Mouse (Mus musculus) stomach, embryonic 16.5 days (tissue): ENCODE data around the gene Ing3. TPM values are rescaled to one million over a fixed set of nuclear protein-coding genes. Genes with fewer than 3 reads are reported as not detected.

ENCODE experiments used
- ATAC-seq: fragments of 200-750 bp; cut with Nextera tagmentation; 2 replicates; pipeline ENCODE4 v1.8.0; 2017; ENCODE audit warnings: moderate number of reproducible peaks, moderate TSS enrichment; ENCODE audit not compliant: insufficient read depth, low FRiP score
- H3K27ac ChIP-seq: fragments of 300-500 bp; sonication (generic); 2 replicates; pipeline ENCODE4 v1.5.1; 2014; ENCODE audit warnings: low read length
- H3K27me3 ChIP-seq: fragments of 300-500 bp; sonication (generic); 2 replicates; pipeline ENCODE4 v1.6.1; 2014; ENCODE audit warnings: low read length, control low read depth, mixed read lengths; ENCODE audit not compliant: control insufficient read depth, insufficient read depth
- H3K36me3 ChIP-seq: fragments of 300-500 bp; sonication (generic); 2 replicates; pipeline ENCODE4 v1.6.1; 2014; ENCODE audit warnings: low read length; ENCODE audit not compliant: control insufficient read depth, insufficient read depth
- H3K4me1 ChIP-seq: fragments of 300-500 bp; sonication (generic); 2 replicates; pipeline ENCODE4 v1.6.1; 2014; ENCODE audit warnings: low read length, control low read depth, mixed read lengths; ENCODE audit not compliant: control insufficient read depth, insufficient read depth
- H3K4me2 ChIP-seq: fragments of 300-500 bp; sonication (generic); 2 replicates; pipeline ENCODE4 v1.6.1; 2014; ENCODE audit warnings: low read depth, low read length, mixed read lengths
- H3K4me3 ChIP-seq: fragments of 300-500 bp; sonication (generic); replicated peaks from 2 replicates; pipeline ENCODE4 v1.5.1; 2014; ENCODE audit warnings: mild to moderate bottlenecking, low read length
- H3K9ac ChIP-seq: fragments of 300-500 bp; sonication (generic); 2 replicates; pipeline ENCODE4 v1.6.1; 2014; ENCODE audit warnings: low read length
- H3K9me3 ChIP-seq: fragments of 300-500 bp; sonication (generic); replicated peaks from 2 replicates; pipeline ENCODE4 v1.6.1; 2016; ENCODE audit warnings: low read length, control low read depth; ENCODE audit not compliant: control insufficient read depth
- WGBS: fragments of 180-500 bp; shearing (Covaris S2); extraction: QIAGEN DNeasy Blood & Tissue Kit; methylation state at CpG from one replicate; pipeline ENCODE4 v1.1.7; 2014; 5-methylcytosine and 5-hydroxymethylcytosine counted together
- polyA plus RNA-seq: library from polyadenylated mRNA; unstranded; fragments of >200 nt; fragmentation: Nextera tagmentation; extraction: Ambion mirVana; gene quantifications from 2 replicates; pipeline ENCODE4 v1.2.1, GENCODE M21; 2015

Ing3 gene
- polyA plus RNA-seq, 1 experiment from 2014 or later, result 37.5 TPM

DNA sequence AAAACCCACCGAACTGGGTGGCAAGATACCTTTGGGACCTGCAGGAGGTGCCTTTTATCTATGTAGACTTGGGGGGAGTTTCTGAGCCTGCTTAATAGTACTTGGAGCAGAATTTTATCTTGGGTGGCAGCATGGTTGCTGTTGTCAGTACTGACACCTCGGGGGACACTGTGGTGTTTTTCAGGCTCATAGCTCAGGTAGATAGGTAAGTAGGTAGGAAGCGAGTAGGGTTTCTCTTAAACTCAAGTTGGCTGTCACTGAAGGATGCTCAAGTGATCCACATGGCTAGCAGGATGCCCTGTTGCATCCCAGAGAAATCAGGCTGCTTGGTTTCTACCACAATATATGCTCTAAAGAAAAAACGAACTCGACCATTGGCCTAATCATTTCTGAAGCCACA lies 38.9 kb downstream of the Ing3 start:
- Histone ChIP-seq H3K27ac (peak overlapping the region; percentile 56), H3K27me3 (no peaks in the 10 kb centered on the region), H3K9ac (peak overlapping the region; percentile 60), H3K4me1 (no peaks in the 10 kb centered on the region), H3K36me3 (no peaks in the 10 kb centered on the region), H3K4me2 (peak overlapping the region; percentile 92), H3K4me3 (peak overlapping the region; percentile 39), H3K9me3 (no peaks in the 10 kb centered on the region)
- WGBS, result 77% methylated on average over 5 of the region's 5 CpGs
- ATAC-seq, result no peak

DNA sequence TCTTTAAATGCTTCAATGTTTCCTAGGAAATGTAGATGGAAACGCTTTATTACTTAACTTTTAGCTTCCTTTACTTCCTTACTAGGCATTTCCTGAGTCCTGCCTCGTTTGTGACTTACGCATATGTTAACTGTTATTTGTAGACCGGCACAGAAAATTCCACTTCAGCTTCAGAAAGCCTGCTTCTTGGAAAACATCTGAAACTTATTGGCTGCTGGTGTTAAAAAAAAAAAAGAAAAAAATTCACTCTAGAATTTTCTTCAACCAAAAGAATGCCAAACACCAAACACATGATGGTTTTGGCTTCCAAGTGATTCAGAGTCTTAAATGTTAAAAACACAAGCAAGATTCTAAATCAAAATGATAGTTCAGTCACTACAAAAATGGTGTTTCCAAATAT lies 39.7 kb downstream of the Ing3 start:
- Histone ChIP-seq H3K9me3 (no peaks in the 10 kb centered on the region), H3K36me3 (no peaks in the 10 kb centered on the region), H3K4me1 (no peaks in the 10 kb centered on the region), H3K4me3 (peak overlapping the region; percentile 39), H3K27me3 (no peaks in the 10 kb centered on the region), H3K27ac (no peak overlapping the region), H3K9ac (no peak overlapping the region), H3K4me2 (peak overlapping the region; percentile 92)
- ATAC-seq, result no peak
- WGBS, result 63% methylated on average over 4 of the region's 4 CpGs

DNA sequence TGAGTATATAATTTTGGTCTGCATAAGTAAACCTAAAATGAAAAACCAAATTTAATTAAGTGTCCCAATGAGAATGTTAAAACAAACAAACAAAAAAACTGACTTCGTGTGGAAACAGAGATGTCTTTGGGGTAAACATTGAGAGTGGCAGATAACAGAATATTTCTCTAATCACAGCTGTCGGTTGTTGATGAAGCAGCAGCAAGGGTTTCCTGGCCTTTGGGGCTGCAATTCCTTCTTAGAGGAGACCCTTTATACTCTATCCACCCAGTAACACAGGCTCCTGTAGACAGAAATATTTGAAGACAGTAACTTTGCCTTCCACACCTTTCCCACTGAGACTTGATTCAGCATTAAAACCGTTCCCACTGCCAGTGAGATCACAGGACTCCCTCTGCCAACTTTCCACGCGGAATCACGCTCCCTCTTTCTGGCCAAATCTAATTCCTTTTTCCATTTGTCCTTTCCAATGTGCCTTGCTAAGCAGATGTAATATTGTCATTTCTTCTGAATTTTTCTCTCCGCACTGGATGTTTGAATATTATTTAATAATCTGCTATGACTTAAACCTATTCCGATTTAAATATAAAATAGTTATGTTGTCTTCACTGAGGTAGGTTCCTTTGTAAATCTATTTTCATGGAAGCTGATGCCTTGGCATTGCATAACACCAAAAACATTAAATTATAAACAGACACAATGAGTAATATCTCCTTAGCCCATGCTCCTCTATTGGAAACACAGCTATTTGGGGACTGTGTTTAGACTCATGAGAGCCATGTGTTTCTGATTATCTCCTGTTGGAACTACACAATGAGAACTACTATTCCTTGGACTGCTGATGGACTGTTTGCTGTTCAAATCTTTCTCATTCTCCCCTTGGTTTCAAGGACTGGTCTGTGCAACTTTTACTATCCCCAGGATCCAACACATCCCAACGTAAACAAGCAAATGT lies 41.1 kb downstream of the Ing3 start:
- Histone ChIP-seq H3K9me3 (no peaks in the 10 kb centered on the region), H3K9ac (peak overlapping the region; percentile 41), H3K4me2 (peak overlapping the region; percentile 43), H3K27me3 (no peaks in the 10 kb centered on the region), H3K27ac (peak overlapping the region; percentile 75), H3K4me1 (no peaks in the 10 kb centered on the region), H3K4me3 (peak overlapping the region; percentile 22), H3K36me3 (no peaks in the 10 kb centered on the region)
- WGBS, result 52% methylated on average over 9 of the region's 9 CpGs
- ATAC-seq, result no peak

DNA sequence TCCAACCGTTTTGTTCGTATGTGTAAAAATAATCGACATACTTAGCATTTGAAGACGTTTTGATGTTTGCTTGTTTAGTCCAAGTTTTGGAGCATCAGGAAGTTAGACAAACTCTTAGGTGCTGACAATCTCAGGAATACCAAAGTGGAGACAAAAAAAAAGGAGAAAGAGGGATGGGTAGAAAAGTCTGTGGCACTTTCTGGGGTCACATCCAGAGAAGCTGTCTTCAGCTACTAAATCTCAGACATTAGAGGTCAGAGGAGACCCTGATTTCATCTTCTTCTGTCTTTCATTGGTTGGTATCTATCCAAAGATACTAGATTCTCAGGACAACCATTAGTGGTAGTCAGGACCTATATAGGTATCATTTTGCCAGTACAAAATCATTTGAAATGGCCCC lies 41.8 kb downstream of the Ing3 start:
- Histone ChIP-seq H3K4me3 (0 out of 2 replicates have a peak overlapping the region, but pooled peaks have one; percentile 11), H3K36me3 (no peaks in the 10 kb centered on the region), H3K9ac (no peak overlapping the region), H3K27me3 (no peaks in the 10 kb centered on the region), H3K4me2 (peak overlapping the region; percentile 43), H3K4me1 (no peaks in the 10 kb centered on the region), H3K9me3 (no peaks in the 10 kb centered on the region), H3K27ac (peak overlapping the region; percentile 62; the same call in 1 of the 2 replicates)
- WGBS, result 55% methylated on average over 4 of the region's 4 CpGs
- no peak for ATAC-seq

DNA sequence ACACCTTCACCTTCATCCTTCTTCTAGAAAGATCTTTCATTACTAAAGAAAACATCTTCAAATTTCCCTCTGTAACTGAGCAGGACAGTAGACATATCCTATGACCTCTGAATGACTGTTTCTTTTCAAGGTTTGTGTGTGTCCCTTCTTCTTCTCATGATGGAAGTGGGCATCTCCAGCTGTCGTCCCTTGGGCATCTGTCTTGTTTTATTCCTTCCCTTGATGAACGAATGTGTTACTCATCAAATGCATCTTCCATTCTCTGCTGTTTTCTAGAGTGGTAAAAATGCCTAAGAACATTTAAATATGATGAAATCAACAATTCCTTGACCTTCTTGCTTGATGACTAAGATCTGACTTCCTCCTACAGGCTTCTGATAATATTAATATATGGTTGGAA lies 43.7 kb downstream of the Ing3 start:
- no peaks in the 10 kb centered on the region for H3K27me3 ChIP-seq
- no peak overlapping the region for H3K9ac ChIP-seq
- H3K36me3 ChIP-seq, result no peaks in the 10 kb centered on the region
- ATAC-seq, result no peak
- H3K4me2 ChIP-seq, result no peak overlapping the region
- H3K4me1 ChIP-seq, result peaks cover 3% of the 10 kb centered on the region; the same call in 1 of the 2 replicates
- H3K9me3 ChIP-seq, result no peaks in the 10 kb centered on the region
- H3K27ac ChIP-seq, result no peak overlapping the region
- WGBS, result 86% methylated on average over 2 of the region's 2 CpGs
- no peak overlapping the region for H3K4me3 ChIP-seq

DNA sequence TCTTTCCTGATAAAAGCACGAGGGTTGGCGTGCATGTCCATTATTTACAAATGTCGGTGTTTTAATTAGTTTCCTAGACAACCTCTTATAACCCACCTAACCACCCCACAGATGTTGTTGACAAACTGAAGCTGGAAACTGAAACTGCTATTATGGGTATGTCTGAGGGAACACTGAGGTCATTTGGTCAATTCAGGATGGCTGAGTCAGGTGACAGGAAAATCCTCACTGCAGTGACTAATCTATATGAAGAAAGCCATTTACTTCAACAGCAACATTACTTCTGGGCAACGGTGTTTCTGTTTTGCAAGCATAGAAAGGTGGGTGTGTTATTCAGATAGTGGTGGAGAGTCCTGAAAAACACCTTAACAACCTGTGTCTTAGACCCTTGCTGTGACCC lies 48.8 kb downstream of the Ing3 start:
- no peak overlapping the region for H3K9ac ChIP-seq
- H3K36me3 ChIP-seq, result no peaks in the 10 kb centered on the region
- no peak overlapping the region for H3K4me3 ChIP-seq
- H3K9me3 ChIP-seq, result no peaks in the 10 kb centered on the region
- no peaks in the 10 kb centered on the region for H3K27me3 ChIP-seq
- ATAC-seq, result no peak
- WGBS, result 32% methylated on average over 4 of the region's 4 CpGs
- peaks cover 22% of the 10 kb centered on the region for H3K4me1 ChIP-seq
- H3K27ac ChIP-seq, result peak overlapping the region; percentile 58; the same call in 1 of the 2 replicates
- no peak overlapping the region for H3K4me2 ChIP-seq

- peak; percentile 48 for ATAC-seq
- peak overlapping the region; percentile 58 for H3K27ac ChIP-seq
- no peaks in the 10 kb centered on the region for H3K27me3 ChIP-seq
- H3K4me3 ChIP-seq, result no peak overlapping the region
- 18% methylated on average over 11 of the region's 11 CpGs for WGBS
- H3K4me1 ChIP-seq, result peaks cover 24% of the 10 kb centered on the region
- no peak overlapping the region for H3K9ac ChIP-seq
- peak overlapping the region; percentile 11; the same call in 1 of the 2 replicates for H3K4me2 ChIP-seq
- H3K9me3 ChIP-seq, result no peaks in the 10 kb centered on the region
- no peaks in the 10 kb centered on the region for H3K36me3 ChIP-seq
These were observed 49.7 kb downstream of the Ing3 start for GRCm38 (mm10) chr6:21999025-21999424.

- H3K9me3 ChIP-seq, result no peaks in the 10 kb centered on the region
- no peak overlapping the region for H3K9ac ChIP-seq
- 30% methylated on average over 6 of the region's 6 CpGs for WGBS
- H3K4me1 ChIP-seq, result peaks cover 26% of the 10 kb centered on the region
- no peaks in the 10 kb centered on the region for H3K27me3 ChIP-seq
- no peak for ATAC-seq
- no peak overlapping the region for H3K27ac ChIP-seq
- H3K4me3 ChIP-seq, result no peak overlapping the region
- H3K4me2 ChIP-seq, result no peak overlapping the region
- H3K36me3 ChIP-seq, result no peaks in the 10 kb centered on the region
These were observed 50.7 kb downstream of the Ing3 start for GRCm38 (mm10) chr6:22000086-22000485.

GRCm38 (mm10) chr6:22000881-22001280 lies 51.5 kb downstream of the Ing3 start:
- Histone ChIP-seq H3K4me2 (no peak overlapping the region), H3K4me1 (peaks cover 26% of the 10 kb centered on the region), H3K9ac (no peak overlapping the region), H3K27ac (no peak overlapping the region), H3K4me3 (no peak overlapping the region), H3K27me3 (no peaks in the 10 kb centered on the region), H3K36me3 (no peaks in the 10 kb centered on the region), H3K9me3 (no peaks in the 10 kb centered on the region)
- 80% methylated on average over 3 of the region's 3 CpGs for WGBS
- ATAC-seq, result no peak
